11 mouse cellular contexts compared by ENCODE assay signal in genomic region chr12:85621027-85621426, GRCm38 (mm10). TPM values are rescaled to one million over a fixed set of nuclear protein-coding genes. Genes with fewer than 3 reads are reported as not detected.
A peak's percentile ranks its signal among the peaks of the same experiment; 100 is the strongest.
DNase-seq lines count a peak whose midpoint lies in the region; ATAC-seq lines count a peak whose summit lies in the region.
"Had no signal": no experiment of that assay in that cellular context is flagged by ENCODE, and none has a peak within 500 bp of the region (broad histone marks: within the 10 kb centered on the region; RNA-seq: fewer than 3 reads in every experiment).

No protein-coding gene starts in this region.

- no peak overlapping the region for H3K4me2 ChIP-seq in limb, embryonic 15.5 days
- no peak overlapping the region for H3K4me2 ChIP-seq in hindbrain, embryonic 11.5 days (replicated peaks; ENCODE audit: low read depth, low read length)
- no peak overlapping the region for H3K4me2 ChIP-seq in midbrain, embryonic 14.5 days (ENCODE audit: low read length)
- H3K4me2 ChIP-seq: heart, embryonic 11.5 days had no signal

- no peaks in the 10 kb centered on the region for H3K27me3 ChIP-seq in limb, embryonic 15.5 days
- H3K27me3 ChIP-seq in limb, embryonic 10.5 days (ENCODE audit: low read depth, poor library complexity, severe bottlenecking), result no peaks in the 10 kb centered on the region
- H3K27me3 ChIP-seq in hindbrain, embryonic 11.5 days (ENCODE audit: control insufficient read depth, insufficient read depth, low read length), result no peaks in the 10 kb centered on the region
- H3K27me3 ChIP-seq in midbrain, embryonic 14.5 days (ENCODE audit: control insufficient read depth, insufficient read depth, low read length), result no peaks in the 10 kb centered on the region

- ATAC-seq in limb, embryonic 15.5 days (ENCODE audit: insufficient number of reproducible peaks, low FRiP score, low TSS enrichment, low read depth), result no peak
- ATAC-seq in hindbrain, embryonic 11.5 days (ENCODE audit: low FRiP score), result no peak
- ATAC-seq in midbrain, embryonic 14.5 days (ENCODE audit: low FRiP score, low TSS enrichment), result no peak
- ATAC-seq in cerebellum, adult (ENCODE audit: insufficient number of reproducible peaks, low FRiP score, low TSS enrichment), result no peak

- DNase-seq in limb, embryonic 10.5 days (ENCODE audit: low spot score), result no peak
- DNase-seq in hindbrain, embryonic 11.5 days (ENCODE audit: low spot score), result peak; percentile 41
- DNase-seq in midbrain, embryonic 14.5 days, result no peak
- DNase-seq in lung, adult 18-20 months, result no peak
- DNase-seq in urinary bladder, postnatal 36 days (ENCODE audit: low spot score in 2 of 2), result no peak
- DNase-seq: lung, postnatal 10 days; thymus, postnatal 25 days had no signal

- H3K27ac ChIP-seq in limb, embryonic 15.5 days, result 0 out of 2 replicates have a peak overlapping the region, but pooled peaks have one; percentile 22
- no peak overlapping the region for H3K27ac ChIP-seq in limb, embryonic 10.5 days
- H3K27ac ChIP-seq in hindbrain, embryonic 11.5 days (ENCODE audit: low read depth, low read length), result peak overlapping the region; percentile 70
- H3K27ac ChIP-seq in midbrain, embryonic 14.5 days (replicated peaks; ENCODE audit: low read depth, low read length), result peak overlapping the region; percentile 73

- peaks cover 41% of the 10 kb centered on the region for H3K4me1 ChIP-seq in limb, embryonic 15.5 days
- peaks cover 25% of the 10 kb centered on the region for H3K4me1 ChIP-seq in limb, embryonic 10.5 days
- peaks cover 11% of the 10 kb centered on the region for H3K4me1 ChIP-seq in hindbrain, embryonic 11.5 days (replicated peaks; ENCODE audit: control insufficient read depth, insufficient read depth, low read length)
- peaks cover 22% of the 10 kb centered on the region; the same call in 1 of the 2 replicates for H3K4me1 ChIP-seq in midbrain, embryonic 14.5 days (ENCODE audit: control insufficient read depth, insufficient read depth, low read length)

- peaks cover 35% of the 10 kb centered on the region for H3K36me3 ChIP-seq in limb, embryonic 15.5 days
- no peaks in the 10 kb centered on the region for H3K36me3 ChIP-seq in limb, embryonic 10.5 days
- no peaks in the 10 kb centered on the region for H3K36me3 ChIP-seq in hindbrain, embryonic 11.5 days (ENCODE audit: control insufficient read depth, insufficient read depth, low read length)
- 0 out of 2 replicates have a peak, but pooled peaks cover 4% of the 10 kb centered on the region for H3K36me3 ChIP-seq in midbrain, embryonic 14.5 days (ENCODE audit: control insufficient read depth, insufficient read depth, low read length)

- H3K9me3 ChIP-seq in limb, embryonic 15.5 days, result no peaks in the 10 kb centered on the region
- no peaks in the 10 kb centered on the region for H3K9me3 ChIP-seq in limb, embryonic 10.5 days (replicated peaks)
- H3K9me3 ChIP-seq in hindbrain, embryonic 11.5 days (ENCODE audit: control insufficient read depth, low read length), result no peaks in the 10 kb centered on the region
- H3K9me3 ChIP-seq in midbrain, embryonic 14.5 days (ENCODE audit: control insufficient read depth, low read length), result no peaks in the 10 kb centered on the region

- no peak overlapping the region for H3K9ac ChIP-seq in limb, embryonic 15.5 days
- no peak overlapping the region for H3K9ac ChIP-seq in hindbrain, embryonic 11.5 days (ENCODE audit: low read depth, low read length)
- H3K9ac ChIP-seq in midbrain, embryonic 14.5 days (replicated peaks; ENCODE audit: low read length), result no peak overlapping the region

- WGBS in limb, embryonic 15.5 days, result 64% methylated on average over 6 of the region's 6 CpGs
- 82% methylated on average over 6 of the region's 6 CpGs for WGBS in limb, embryonic 10.5 days
- 52% methylated on average over 6 of the region's 6 CpGs for WGBS in hindbrain, embryonic 11.5 days
- 51% methylated on average over 6 of the region's 6 CpGs for WGBS in midbrain, embryonic 14.5 days

- no peak overlapping the region for H3K4me3 ChIP-seq in limb, embryonic 15.5 days
- H3K4me3 ChIP-seq in limb, embryonic 10.5 days, result no peak overlapping the region
- H3K4me3 ChIP-seq in hindbrain, embryonic 11.5 days (ENCODE audit: low read depth, low read length), result no peak overlapping the region
- H3K4me3 ChIP-seq in midbrain, embryonic 14.5 days (replicated peaks; ENCODE audit: low read depth, low read length), result no peak overlapping the region
- H3K4me3 ChIP-seq: myocyte had no signal

RNA-seq across cellular contexts. Expression of gene Jdp2, which starts 22.2 kb away (rescaled TPM):
- polyA plus RNA-seq in limb, embryonic 15.5 days (2015; fragmentation: Nextera tagmentation; extraction: Ambion mirVana), result 0.99 and 1.5 TPM in 2 replicates
- polyA plus RNA-seq in limb, embryonic 10.5 days (2016; fragmentation: Nextera tagmentation; extraction: Ambion mirVana), result not detected in 2 replicates
- polyA plus RNA-seq in hindbrain, embryonic 11.5 days (2014; fragmentation: Nextera tagmentation; extraction: Ambion mirVana), result 0.25 and 0.43 TPM in 2 replicates
- polyA plus RNA-seq in midbrain, embryonic 14.5 days (2014; fragmentation: Nextera tagmentation; extraction: Ambion mirVana), result 0.68 and 1.1 TPM in 2 replicates
